Mouse (Mus musculus) limb, embryonic 12.5 days (tissue): Measurements from ENCODE around the gene Smok3a. TPM values are rescaled to one million over a fixed set of nuclear protein-coding genes. Genes with fewer than 3 reads are reported as not detected.
"Not testable (repeated sequence)": the region's sequence is repeated elsewhere in the genome, so short reads cannot be mapped to it uniquely, and the experiment has no call there.

Experiments used
- ATAC-seq: fragments of 200-750 bp; cut with Nextera tagmentation; 2 replicates; pipeline ENCODE4 v1.8.0; 2017; ENCODE audit warnings: low read depth, moderate TSS enrichment; ENCODE audit not compliant: insufficient number of reproducible peaks, insufficient read depth, low FRiP score, low TSS enrichment
- H3K27ac ChIP-seq: fragments of 300-500 bp; sonication (generic); 2 replicates; pipeline ENCODE4 v1.5.1; 2016; ENCODE audit warnings: mild to moderate bottlenecking, moderate library complexity
- H3K27me3 ChIP-seq: fragments of 300-500 bp; sonication (generic); 2 replicates; pipeline ENCODE4 v1.6.1; 2016; ENCODE audit warnings: mild to moderate bottlenecking, moderate library complexity
- H3K36me3 ChIP-seq: fragments of 300-500 bp; sonication (generic); 2 replicates; pipeline ENCODE4 v1.6.1; 2016; ENCODE audit warnings: mild to moderate bottlenecking, moderate library complexity
- H3K4me1 ChIP-seq: fragments of 300-500 bp; sonication (generic); replicated peaks from 2 replicates; pipeline ENCODE4 v1.6.1; 2016
- H3K4me2 ChIP-seq: fragments of 300-500 bp; sonication (generic); 2 replicates; pipeline ENCODE4 v1.6.1; 2016; ENCODE audit warnings: mild to moderate bottlenecking, moderate library complexity
- H3K4me3 ChIP-seq: fragments of 300-500 bp; sonication (generic); replicated peaks from 2 replicates; pipeline ENCODE4 v1.5.1; 2016; ENCODE audit warnings: mild to moderate bottlenecking
- H3K9ac ChIP-seq: fragments of 300-500 bp; sonication (generic); replicated peaks from 2 replicates; pipeline ENCODE4 v1.6.1; 2016; ENCODE audit warnings: mild to moderate bottlenecking, moderate library complexity
- H3K9me3 ChIP-seq: fragments of 300-500 bp; sonication (generic); 2 replicates; pipeline ENCODE4 v1.6.1; 2016; ENCODE audit warnings: mild to moderate bottlenecking, moderate library complexity
- WGBS: fragments of 180-500 bp; shearing (Covaris S2); methylation state at CpG from one replicate; pipeline ENCODE4 v1.1.7; 2016; 5-methylcytosine and 5-hydroxymethylcytosine counted together
- polyA plus RNA-seq: library from polyadenylated mRNA; unstranded; fragments of >200 nt; fragmentation: Nextera tagmentation; extraction: Ambion mirVana; gene quantifications from 2 replicates; pipeline ENCODE4 v1.2.1, GENCODE M21; 2016

Smok3a gene
- not detected in 2 replicates for polyA plus RNA-seq

DNA sequence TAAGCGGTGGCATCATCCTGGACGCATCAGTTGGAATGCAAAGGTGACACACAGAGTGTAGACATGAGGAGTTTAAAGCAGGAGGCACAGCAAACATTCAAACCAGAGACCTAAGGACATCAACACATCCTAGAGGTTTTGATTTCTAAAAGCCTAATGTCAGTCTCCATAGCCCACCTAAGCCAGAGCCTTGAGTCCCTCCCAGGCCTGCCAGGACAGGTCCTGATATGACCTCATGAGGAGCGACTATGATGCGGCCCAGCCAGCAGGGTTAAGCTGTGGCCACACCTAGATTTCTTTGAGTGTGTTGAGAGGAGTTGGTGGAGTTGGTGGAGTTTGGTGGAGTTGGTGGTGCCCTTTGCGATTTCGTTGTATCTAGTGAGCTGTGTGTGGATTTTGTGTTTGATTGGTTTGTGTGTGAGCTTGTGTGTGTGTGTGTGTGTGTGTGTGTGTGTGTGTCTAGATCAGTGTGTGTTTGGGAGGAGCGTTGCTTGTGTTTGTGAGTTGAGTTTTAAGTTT is at the start of gene Smok3a, which contains the start of gene Smok3b:
Gene Smok3a (plus strand): TSS at position 301 of the 519 bp plus-strand sequence.
Gene Smok3b (plus strand): TSS at position 469 of the 519 bp plus-strand sequence.
- H3K4me1 ChIP-seq, H3K4me2 ChIP-seq, H3K4me3 ChIP-seq, H3K27ac ChIP-seq, H3K9ac ChIP-seq, H3K27me3 ChIP-seq, ATAC-seq, H3K36me3 ChIP-seq, H3K9me3 ChIP-seq: not testable (repeated sequence)
- 95% methylated on average over 4 of the region's 7 CpGs for WGBS

DNA sequence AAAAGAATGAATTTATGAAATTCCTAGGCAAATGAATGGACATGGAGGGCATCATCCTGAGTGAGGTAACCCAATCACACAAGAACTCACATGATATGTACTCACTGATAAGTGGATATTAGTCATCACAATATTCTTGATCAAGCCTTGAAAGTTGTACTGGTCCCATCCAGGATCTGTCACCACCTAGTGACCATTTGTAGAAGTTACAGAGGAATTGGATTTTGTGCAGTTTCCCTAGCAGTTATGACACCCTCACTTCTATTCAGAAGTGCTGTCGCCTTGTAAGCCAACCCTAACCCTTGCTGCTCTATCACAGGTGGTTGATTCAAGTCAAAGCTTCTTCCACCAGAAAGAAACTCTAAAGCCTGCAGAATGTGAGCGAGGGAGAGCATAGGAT is 47.9 kb upstream of the Smok3a start:
- ATAC-seq = no peak
- no peak overlapping the region for H3K27ac ChIP-seq
- 67% methylated on average over 2 of the region's 2 CpGs for WGBS

GRCm38 (mm10) chr5:137973738-137974137 is 47.3 kb upstream of the Smok3a start:
- 51% methylated on average over 3 of the region's 3 CpGs for WGBS
- ATAC-seq = no peak
- Histone ChIP-seq H3K36me3 (no peaks in the 10 kb centered on the region), H3K4me2 (no peak overlapping the region), H3K4me3 (no peak overlapping the region), H3K27me3 (no peaks in the 10 kb centered on the region), H3K4me1 (0 out of 2 replicates have a peak, but pooled peaks cover 2% of the 10 kb centered on the region), H3K9me3 (no peaks in the 10 kb centered on the region), H3K9ac (no peak overlapping the region), H3K27ac (no peak overlapping the region)

More for the DNA sequence above, 47.9 kb upstream of the Smok3a start:
- Histone ChIP-seq H3K4me2 (no peak overlapping the region), H3K27me3 (no peaks in the 10 kb centered on the region), H3K4me3 (no peak overlapping the region), H3K9ac (no peak overlapping the region), H3K4me1 (0 out of 2 replicates have a peak, but pooled peaks cover 2% of the 10 kb centered on the region), H3K36me3 (no peaks in the 10 kb centered on the region), H3K9me3 (no peaks in the 10 kb centered on the region)

DNA sequence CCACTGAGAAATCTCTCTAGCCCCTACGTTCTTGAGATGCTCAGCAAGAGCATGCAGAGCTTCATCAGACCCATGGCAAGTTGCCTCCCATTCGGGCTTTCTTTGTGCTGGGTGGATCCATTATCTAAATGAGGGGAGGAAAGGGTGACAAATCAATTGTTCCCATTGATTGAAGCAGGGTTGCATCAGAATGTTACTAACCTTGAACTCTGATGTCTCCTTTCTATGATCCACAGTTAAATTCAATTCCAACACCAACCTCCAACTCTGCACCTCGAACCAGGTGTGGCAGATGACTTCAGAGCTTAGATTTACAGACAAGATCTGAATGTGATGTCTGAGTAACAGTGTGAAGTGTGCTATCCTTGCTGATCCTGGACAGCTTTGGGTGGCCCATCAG is 46.3 kb upstream of the Smok3a start:
- WGBS = 67% methylated on average over 3 of the region's 3 CpGs
- Histone ChIP-seq H3K27ac (no peak overlapping the region), H3K4me2 (no peak overlapping the region), H3K4me3 (no peak overlapping the region), H3K9me3 (no peaks in the 10 kb centered on the region), H3K36me3 (no peaks in the 10 kb centered on the region), H3K4me1 (0 out of 2 replicates have a peak, but pooled peaks cover 2% of the 10 kb centered on the region), H3K9ac (no peak overlapping the region), H3K27me3 (no peaks in the 10 kb centered on the region)
- no peak for ATAC-seq

DNA sequence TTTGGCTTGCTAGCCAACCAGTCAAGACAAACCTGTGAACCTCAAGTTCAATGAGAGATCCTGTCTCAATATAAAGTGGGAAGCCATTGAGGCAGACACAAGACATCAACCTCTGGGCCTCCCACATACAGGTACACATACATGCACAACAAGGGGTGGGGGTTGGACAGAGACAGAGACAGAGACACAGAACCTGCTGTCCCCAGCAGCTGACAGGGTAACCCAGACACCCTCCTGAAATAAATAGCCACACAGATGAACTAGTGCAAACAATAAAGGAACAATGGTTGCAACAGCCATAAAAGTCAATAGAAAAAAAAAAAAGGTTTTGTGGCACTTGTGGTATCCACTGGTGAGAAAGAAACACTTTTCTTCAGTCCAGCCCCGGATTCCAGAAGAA is 45.6 kb upstream of the Smok3a start:
- Histone ChIP-seq H3K9me3 (no peaks in the 10 kb centered on the region), H3K4me1 (0 out of 2 replicates have a peak, but pooled peaks cover 2% of the 10 kb centered on the region), H3K27me3 (no peaks in the 10 kb centered on the region), H3K4me3 (no peak overlapping the region), H3K36me3 (no peaks in the 10 kb centered on the region), H3K9ac (no peak overlapping the region), H3K4me2 (no peak overlapping the region), H3K27ac (no peak overlapping the region)
- 60% methylated on average over 1 of the region's 1 CpGs for WGBS
- ATAC-seq = no peak

DNA sequence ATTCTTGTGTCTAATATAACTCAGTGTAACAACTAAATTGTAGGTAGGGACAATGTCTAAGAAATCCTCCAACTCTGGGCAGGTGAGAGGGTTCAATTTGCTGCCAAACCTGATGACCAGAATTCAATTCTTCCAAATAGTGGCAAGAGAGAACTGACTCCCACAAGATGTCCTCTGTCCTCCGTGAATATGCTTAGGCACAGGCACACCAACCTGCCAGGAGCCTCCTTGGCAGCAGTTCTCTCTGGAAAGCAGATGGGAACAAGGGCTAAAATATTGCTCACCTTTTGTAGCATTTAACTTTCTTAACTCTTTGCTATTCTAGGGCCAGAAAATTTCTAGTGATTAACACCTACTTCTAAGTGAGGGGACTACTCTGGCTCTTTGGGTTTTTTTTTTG is 43.8 kb upstream of the Smok3a start:
- Histone ChIP-seq H3K36me3 (no peaks in the 10 kb centered on the region), H3K27ac (no peak overlapping the region), H3K4me3 (no peak overlapping the region), H3K4me2 (no peak overlapping the region), H3K9ac (no peak overlapping the region), H3K9me3 (no peaks in the 10 kb centered on the region), H3K4me1 (0 out of 2 replicates have a peak, but pooled peaks cover 2% of the 10 kb centered on the region), H3K27me3 (no peaks in the 10 kb centered on the region; the same call in 1 of the 2 replicates)
- no peak for ATAC-seq
- 48% methylated on average over 1 of the region's 1 CpGs for WGBS

DNA sequence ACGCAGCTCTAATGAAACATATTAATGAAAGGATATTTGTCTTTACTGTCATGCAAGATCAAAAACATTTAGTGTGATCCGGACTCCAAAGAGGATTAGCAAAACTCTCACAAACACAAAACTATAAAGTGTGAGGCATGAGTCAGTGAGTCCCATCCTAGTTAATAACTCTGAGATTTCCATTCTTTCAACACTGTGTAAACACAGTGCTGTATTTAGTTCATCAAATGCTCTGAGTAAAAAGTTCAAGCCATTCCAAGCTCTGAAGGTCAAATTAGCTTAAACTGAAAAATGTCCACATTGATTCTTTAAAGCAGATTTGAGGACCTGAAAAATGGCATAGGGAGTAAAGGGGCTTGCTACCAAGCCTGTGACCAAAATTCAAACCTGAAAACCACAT is 42.0 kb upstream of the Smok3a start:
- 0 out of 2 replicates have a peak, but pooled peaks cover 2% of the 10 kb centered on the region for H3K4me1 ChIP-seq
- ATAC-seq = no peak

GRCm38 (mm10) chr5:137981300-137981699 is 39.8 kb upstream of the Smok3a start, which contains the start of gene Azgp1:
Gene Azgp1 (plus strand): TSS chr5:137981520.
- no peak within 1 kb of the TSS for H3K4me2 ChIP-seq
- 63% methylated on average over 4 of the region's 4 CpGs for WGBS
- no peak within 1 kb of the TSS for H3K9ac ChIP-seq
- no peaks in the 10 kb centered on the region for H3K9me3 ChIP-seq
- no peak for ATAC-seq
- H3K27me3 ChIP-seq = no peaks in the 10 kb centered on the region; the same call in 1 of the 2 replicates
- H3K4me3 ChIP-seq = no peak within 1 kb of the TSS
- no peak within 1 kb of the TSS for H3K27ac ChIP-seq
- 0 out of 2 replicates have a peak, but pooled peaks cover 2% of the 10 kb centered on the region for H3K4me1 ChIP-seq
- H3K36me3 ChIP-seq = no peaks in the 10 kb centered on the region

More for the DNA sequence above, 42.0 kb upstream of the Smok3a start:
- WGBS = 68% methylated on average over 2 of the region's 2 CpGs
- no peak overlapping the region for H3K27ac ChIP-seq
- no peaks in the 10 kb centered on the region; the same call in 1 of the 2 replicates for H3K27me3 ChIP-seq
- no peaks in the 10 kb centered on the region for H3K9me3 ChIP-seq
- H3K36me3 ChIP-seq = no peaks in the 10 kb centered on the region
- H3K4me3 ChIP-seq = no peak overlapping the region
- no peak overlapping the region for H3K9ac ChIP-seq
- H3K4me2 ChIP-seq = no peak overlapping the region

- Histone ChIP-seq H3K4me1 (no peaks in the 10 kb centered on the region), H3K4me2 (no peak overlapping the region), H3K27me3 (no peaks in the 10 kb centered on the region; the same call in 1 of the 2 replicates), H3K9ac (no peak overlapping the region), H3K27ac (no peak overlapping the region), H3K9me3 (no peaks in the 10 kb centered on the region), H3K4me3 (no peak overlapping the region), H3K36me3 (no peaks in the 10 kb centered on the region)
- ATAC-seq = no peak
- WGBS = 66% methylated on average over 1 of the region's 1 CpGs
These were observed 34.7 kb upstream of the Smok3a start for GRCm38 (mm10) chr5:137986351-137986750.

GRCm38 (mm10) chr5:138009437-138009836 is 11.6 kb upstream of the Smok3a start:
- no peaks in the 10 kb centered on the region for H3K4me1 ChIP-seq
- H3K27me3 ChIP-seq = no peaks in the 10 kb centered on the region
- H3K9ac ChIP-seq = no peak overlapping the region
- H3K4me2 ChIP-seq = no peak overlapping the region
- H3K9me3 ChIP-seq = peaks cover 7% of the 10 kb centered on the region
- H3K27ac ChIP-seq = no peak overlapping the region
- H3K4me3 ChIP-seq = no peak overlapping the region
- WGBS = 89% methylated on average over 5 of the region's 5 CpGs
- no peaks in the 10 kb centered on the region for H3K36me3 ChIP-seq
- no peak for ATAC-seq

DNA sequence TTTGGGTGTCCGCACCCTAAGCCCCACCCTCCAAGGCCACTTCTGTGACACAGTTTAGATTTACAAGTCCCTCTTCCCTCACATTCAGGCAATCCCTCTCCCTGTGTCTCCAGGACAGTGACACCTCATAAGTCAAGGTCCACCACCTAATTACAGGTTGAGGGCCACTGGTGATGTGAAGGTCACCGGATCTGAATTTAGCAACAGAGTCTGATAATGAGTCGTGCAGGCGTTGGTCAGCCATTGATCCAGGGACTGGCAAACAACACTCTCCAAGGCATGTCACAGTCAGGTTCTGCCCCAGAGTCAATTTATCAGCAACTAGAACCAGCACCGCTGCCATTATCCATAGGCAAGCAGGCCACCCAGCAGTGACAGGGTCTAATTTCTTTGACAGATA is 8.7 kb upstream of the Smok3a start:
- no peaks in the 10 kb centered on the region for H3K36me3 ChIP-seq
- no peaks in the 10 kb centered on the region for H3K9me3 ChIP-seq
- no peak overlapping the region for H3K27ac ChIP-seq
- no peaks in the 10 kb centered on the region for H3K4me1 ChIP-seq
- ATAC-seq = no peak
- H3K27me3 ChIP-seq = no peaks in the 10 kb centered on the region
- H3K4me2 ChIP-seq = no peak overlapping the region
- WGBS = 86% methylated on average over 5 of the region's 5 CpGs
- no peak overlapping the region for H3K4me3 ChIP-seq
- no peak overlapping the region for H3K9ac ChIP-seq

DNA sequence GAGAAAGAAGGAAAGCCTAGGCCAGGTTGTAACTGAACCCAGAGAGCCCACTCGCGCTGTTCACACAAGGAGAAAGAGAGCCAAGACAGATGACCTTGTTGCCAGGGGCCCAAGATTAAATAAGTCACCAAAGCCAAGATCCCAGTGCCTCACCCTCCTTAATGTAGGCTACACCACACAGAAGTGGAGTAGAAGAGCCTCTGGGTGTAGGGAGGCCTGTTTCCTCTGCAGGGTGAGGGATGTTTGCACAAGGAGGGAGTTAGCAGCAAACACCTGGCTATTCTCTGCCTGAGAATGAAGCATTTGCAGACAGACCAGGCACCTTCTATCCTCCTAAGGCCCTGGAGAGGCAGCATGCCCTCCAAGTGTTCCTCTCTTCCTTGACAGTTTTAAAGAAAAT is 4.5 kb upstream of the Smok3a start:
- H3K4me3 ChIP-seq = no peak overlapping the region
- H3K9me3 ChIP-seq = no peaks in the 10 kb centered on the region
- no peaks in the 10 kb centered on the region for H3K36me3 ChIP-seq
- WGBS = 95% methylated on average over 2 of the region's 2 CpGs
- no peaks in the 10 kb centered on the region for H3K27me3 ChIP-seq
- no peak overlapping the region for H3K27ac ChIP-seq
- ATAC-seq = no peak
- H3K4me1 ChIP-seq = no peaks in the 10 kb centered on the region
- no peak overlapping the region for H3K4me2 ChIP-seq
- H3K9ac ChIP-seq = no peak overlapping the region
